Mouse (Mus musculus) common myeloid progenitor, adult 5-6 weeks (primary cell): ENCODE results near the gene Gm12355. TPM values are rescaled to one million over a fixed set of nuclear protein-coding genes. Genes with fewer than 3 reads are reported as not detected.
A peak's percentile ranks its signal among the peaks of the same experiment; 100 is the strongest.

Source experiments
- ATAC-seq: replicated peaks from 2 replicates; pipeline ENCODE4 v1.8.0; 2016; ENCODE audit warnings: low read depth, mild to moderate bottlenecking, moderate TSS enrichment, inconsistent platforms; ENCODE audit not compliant: poor library complexity, severe bottlenecking
- total RNA-seq: library from RNA; stranded (forward); fragments of 200-1000, 187-1606 nt; gene quantifications from 2 replicates; pipeline ENCODE4 v1.2.3, GENCODE M21; 2017

Gm12355 gene
- total RNA-seq, 1 experiment from 2014 or later = 9.3 TPM

- ATAC-seq = no peak
These were observed 41.9 kb downstream of the Gm12355 start for GRCm38 (mm10) chr11:98583571-98583970.

DNA sequence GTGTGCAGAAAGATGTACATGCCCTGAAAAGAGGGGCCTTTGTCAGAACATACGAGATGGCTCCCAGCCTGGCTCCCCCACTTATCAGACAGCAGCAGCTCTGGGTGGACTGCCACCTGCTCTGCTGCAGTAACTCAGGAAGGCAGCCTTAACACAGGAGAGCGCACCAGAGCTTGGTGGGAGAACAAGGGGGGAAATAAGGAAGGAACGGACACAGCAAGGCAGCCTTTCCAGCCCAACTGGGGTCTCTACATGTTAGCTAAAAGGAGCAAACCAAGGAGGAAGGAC, 42.3 kb downstream of the Gm12355 start:
- ATAC-seq = no peak

DNA sequence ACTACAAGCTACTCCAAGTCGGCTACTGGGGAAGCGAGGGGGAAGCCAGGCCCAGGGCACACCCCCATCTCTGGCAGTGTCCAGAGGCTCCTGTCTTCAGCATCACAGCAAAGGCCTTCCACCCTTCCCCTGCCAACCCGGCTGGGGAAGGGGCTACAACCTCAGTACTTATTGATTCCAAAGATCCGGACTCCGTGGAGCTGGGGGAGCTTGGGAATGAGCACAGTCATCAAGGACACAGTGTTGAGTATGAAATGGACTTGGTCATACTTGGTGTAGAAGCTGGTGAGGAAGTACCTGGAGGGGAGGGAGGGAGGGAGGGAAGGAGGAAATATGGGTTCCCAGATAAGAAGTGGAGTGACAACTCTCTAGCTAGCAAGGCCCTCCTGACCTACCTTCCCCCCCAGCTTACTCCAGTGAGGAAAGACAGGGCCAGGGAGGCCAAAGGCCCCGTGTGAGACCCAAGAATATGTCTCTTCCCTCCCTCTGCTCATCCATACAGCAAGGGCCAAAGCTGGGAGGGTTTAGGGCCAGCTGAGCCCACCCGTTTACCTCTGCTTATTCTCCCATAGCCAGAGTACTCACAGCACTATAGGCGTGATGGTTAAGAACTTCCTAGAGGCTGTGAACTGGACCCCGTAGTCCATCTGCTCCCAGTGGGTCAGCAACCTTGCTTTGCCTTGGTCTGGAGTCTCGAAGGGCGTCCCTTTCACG, 42.8 kb downstream of the Gm12355 start:
- peak; percentile 19 for ATAC-seq

DNA sequence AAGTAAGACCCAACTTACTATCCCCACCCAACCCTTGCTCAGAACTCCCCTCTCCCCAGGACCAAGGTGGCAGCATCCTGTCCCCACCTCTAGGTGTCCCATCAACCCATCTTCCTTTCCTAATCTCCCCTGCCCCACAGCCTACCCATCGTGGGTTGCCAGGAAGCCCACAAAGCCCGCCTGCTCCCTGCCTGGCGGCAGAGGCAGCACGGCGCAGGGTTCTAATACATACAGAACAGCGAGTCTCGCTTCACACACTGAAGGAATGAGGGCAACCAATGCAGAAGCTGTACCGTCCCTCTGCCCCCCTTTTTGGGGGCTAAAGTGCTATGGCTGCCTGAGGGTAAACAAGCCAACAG, 43.5 kb downstream of the Gm12355 start:
- ATAC-seq = peak; percentile 16

- peak; percentile 51 for ATAC-seq
These were observed 44.0 kb downstream of the Gm12355 start for GRCm38 (mm10) chr11:98581286-98582029.

DNA sequence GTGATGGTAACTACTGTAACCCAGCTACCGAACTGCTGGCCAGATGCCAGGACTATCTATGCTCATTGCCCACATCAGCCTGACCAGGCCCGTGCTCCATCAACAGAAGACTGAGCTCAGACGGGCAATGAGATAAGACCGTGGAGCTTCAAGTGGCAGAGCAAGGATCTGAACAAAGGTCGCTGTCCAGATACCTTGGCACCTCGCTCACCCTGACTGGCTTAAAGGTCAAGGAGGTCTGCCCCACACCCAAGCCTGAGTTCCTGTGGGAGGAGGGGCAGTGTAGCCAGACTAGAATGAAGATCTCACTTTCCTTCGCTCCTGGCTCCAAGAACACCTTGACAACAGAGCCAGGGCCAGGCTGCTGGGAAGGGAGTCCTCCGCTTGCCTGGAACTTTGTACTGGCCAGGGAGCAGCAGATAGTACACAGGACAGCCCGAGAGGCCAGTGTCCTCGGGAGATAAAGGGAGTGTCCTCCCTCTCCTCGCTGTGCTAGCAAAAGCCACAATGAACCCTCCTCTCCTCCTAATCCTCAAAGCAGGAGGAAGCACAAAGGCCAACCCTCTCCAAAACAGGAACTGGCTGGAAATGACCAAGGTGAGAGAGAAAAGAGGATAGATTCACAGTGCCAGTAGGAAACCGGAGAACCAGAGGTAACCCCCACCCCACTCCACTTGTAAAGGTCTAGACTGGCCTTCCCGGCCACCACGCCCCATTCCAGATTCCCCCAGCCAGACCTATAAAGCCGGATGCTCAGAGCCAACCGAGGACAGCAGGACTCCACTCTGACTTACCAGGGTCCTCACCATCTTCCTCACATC, 45.0 kb downstream of the Gm12355 start:
- peak; percentile 22 for ATAC-seq

DNA sequence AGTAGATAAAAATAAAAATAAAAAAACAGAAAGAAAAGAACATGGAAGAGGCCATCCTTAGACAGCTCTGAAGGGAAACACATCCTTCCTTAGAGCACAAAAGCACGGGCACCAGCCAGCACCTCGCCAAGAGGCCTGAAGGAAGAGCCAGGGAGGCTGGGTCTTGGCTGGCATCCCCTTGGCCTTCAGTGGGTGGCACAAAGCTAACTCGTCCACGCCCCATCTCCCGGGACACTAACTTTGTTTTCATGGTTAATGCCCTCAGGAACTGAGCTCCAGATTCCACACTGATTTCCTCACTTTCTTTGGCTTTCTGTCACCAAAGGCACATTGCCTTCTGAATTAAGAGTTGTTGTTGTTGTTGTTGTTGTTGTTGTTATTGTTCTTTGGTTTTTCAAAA, 47.7 kb downstream of the Gm12355 start:
- ATAC-seq = no peak

Other genes with a start within 250 kb of the Gm12355 start
- gene Tcap, start 241.8 kb downstream of the Gm12355 start, total RNA-seq = not detected in 2 replicates
- not detected in 2 replicates for gene Pnmt, start 239.2 kb downstream of the Gm12355 start, total RNA-seq
- 0.34 and 4.8 TPM in 2 replicates for gene Pgap3, start 225.2 kb downstream of the Gm12355 start, total RNA-seq
- gene Erbb2, start 213.2 kb downstream of the Gm12355 start, total RNA-seq = not detected in 2 replicates
- 16.1 and 24.4 TPM in 2 replicates for gene Mien1, start 186.7 kb downstream of the Gm12355 start, total RNA-seq
- gene Grb7, start 179.3 kb downstream of the Gm12355 start, total RNA-seq = not detected in 2 replicates
- 0.15 TPM in 1 of 2 replicates, not detected in the other for gene Ikzf3, start 79.6 kb downstream of the Gm12355 start, total RNA-seq
- 0.59 and 2.8 TPM in 2 replicates for gene Zpbp2, start 74.6 kb downstream of the Gm12355 start, total RNA-seq
- gene Ormdl3, start 38.3 kb downstream of the Gm12355 start, total RNA-seq = 17.9 and 19.2 TPM in 2 replicates
- gene Lrrc3c, start 27.4 kb downstream of the Gm12355 start, total RNA-seq = not detected in 2 replicates
- not detected in 2 replicates for gene Gsdma3, start 699 bp upstream of the Gm12355 start, total RNA-seq
- gene Gsdma2, start 21.1 kb upstream of the Gm12355 start, total RNA-seq = not detected in 2 replicates
- 0.05 TPM in 1 of 2 replicates, not detected in the other for gene Gsdma, start 38.7 kb upstream of the Gm12355 start, total RNA-seq
- 53.7 and 88.9 TPM in 2 replicates for gene Psmd3, start 56.9 kb upstream of the Gm12355 start, total RNA-seq
- gene Csf3, start 75.6 kb upstream of the Gm12355 start, total RNA-seq = not detected in 2 replicates
- 39.5 and 43.7 TPM in 2 replicates for gene Med24, start 103.8 kb upstream of the Gm12355 start, total RNA-seq
- gene Thra, start 115.0 kb upstream of the Gm12355 start, total RNA-seq = 23.6 and 33.2 TPM in 2 replicates
- gene Nr1d1, start 149.7 kb upstream of the Gm12355 start, total RNA-seq = 0.58 and 1.6 TPM in 2 replicates
- 72.8 and 88.2 TPM in 2 replicates for gene Msl1, start 169.9 kb upstream of the Gm12355 start, total RNA-seq
- 39.5 and 46.5 TPM in 2 replicates for gene Casc3, start 179.2 kb upstream of the Gm12355 start, total RNA-seq
- gene Rapgefl1, start 211.1 kb upstream of the Gm12355 start, total RNA-seq = 0.53 and 0.64 TPM in 2 replicates
- gene Wipf2, start 238.0 kb upstream of the Gm12355 start, total RNA-seq = 4.6 and 6.4 TPM in 2 replicates